Mouse (Mus musculus) hindbrain, embryonic 14.5 days (tissue): Measurements from ENCODE around the gene Elk1. TPM values are rescaled to one million over a fixed set of nuclear protein-coding genes. Genes with fewer than 3 reads are reported as not detected.

Experiments used
- ATAC-seq: fragments of 200-750 bp; cut with Nextera tagmentation; 2 replicates; pipeline ENCODE4 v1.8.0; 2017; ENCODE audit warnings: moderate number of reproducible peaks, mild to moderate bottlenecking, moderate TSS enrichment, moderate library complexity; ENCODE audit not compliant: low FRiP score
- DNase-seq: peaks from one replicate; pipeline ENCODE4 v3.0.0-alpha.2; 2015; ENCODE audit warnings: low spot score
- H3K27ac ChIP-seq: fragments of 300-500 bp; sonication (generic); 2 replicates; pipeline ENCODE4 v1.5.1; 2014; ENCODE audit warnings: mild to moderate bottlenecking, moderate library complexity
- H3K27me3 ChIP-seq: fragments of 300-500 bp; sonication (generic); 2 replicates; pipeline ENCODE4 v1.6.1; 2014; ENCODE audit warnings: mild to moderate bottlenecking, low read length, mixed read lengths; ENCODE audit not compliant: control insufficient read depth, insufficient read depth
- H3K36me3 ChIP-seq: fragments of 300-500 bp; sonication (generic); replicated peaks from 2 replicates; pipeline ENCODE4 v1.6.1; 2014; ENCODE audit not compliant: control insufficient read depth, insufficient read depth
- H3K4me1 ChIP-seq: fragments of 300-500 bp; sonication (generic); replicated peaks from 2 replicates; pipeline ENCODE4 v1.6.1; 2014; ENCODE audit warnings: antibody characterized with exemption, low read length, mixed read lengths; ENCODE audit not compliant: control insufficient read depth, insufficient read depth
- H3K4me2 ChIP-seq: fragments of 300-500 bp; sonication (generic); replicated peaks from 2 replicates; pipeline ENCODE4 v1.6.1; 2014; ENCODE audit warnings: mild to moderate bottlenecking, moderate library complexity
- H3K4me3 ChIP-seq: fragments of 300-500 bp; sonication (generic); replicated peaks from 2 replicates; pipeline ENCODE4 v1.5.1; 2014; ENCODE audit warnings: mild to moderate bottlenecking, low read length
- H3K9ac ChIP-seq: fragments of 300-500 bp; sonication (generic); 2 replicates; pipeline ENCODE4 v1.6.1; 2014
- H3K9me3 ChIP-seq: fragments of 300-500 bp; sonication (generic); 2 replicates; pipeline ENCODE4 v1.6.1; 2016; ENCODE audit warnings: low read length; ENCODE audit not compliant: control insufficient read depth
- WGBS: fragments of 180-500 bp; shearing (Covaris S2); extraction: QIAGEN DNeasy Blood & Tissue Kit; methylation state at CpG from one replicate; pipeline ENCODE4 v1.1.7; 2014; 5-methylcytosine and 5-hydroxymethylcytosine counted together
- polyA plus RNA-seq: library from polyadenylated mRNA; unstranded; fragments of >200 nt; fragmentation: Nextera tagmentation; extraction: Ambion mirVana; gene quantifications from 2 replicates; pipeline ENCODE4 v1.2.1, GENCODE M21; 2014

Elk1 gene
- polyA plus RNA-seq, result 9.4 and 10.1 TPM in 2 replicates

- ATAC-seq, result peak; percentile 98
Observed at GRCm38 (mm10) chrX:20950191-20950880, at the start of gene Elk1. TSS of gene Elk1 (minus strand) at chrX:20950608.

DNA sequence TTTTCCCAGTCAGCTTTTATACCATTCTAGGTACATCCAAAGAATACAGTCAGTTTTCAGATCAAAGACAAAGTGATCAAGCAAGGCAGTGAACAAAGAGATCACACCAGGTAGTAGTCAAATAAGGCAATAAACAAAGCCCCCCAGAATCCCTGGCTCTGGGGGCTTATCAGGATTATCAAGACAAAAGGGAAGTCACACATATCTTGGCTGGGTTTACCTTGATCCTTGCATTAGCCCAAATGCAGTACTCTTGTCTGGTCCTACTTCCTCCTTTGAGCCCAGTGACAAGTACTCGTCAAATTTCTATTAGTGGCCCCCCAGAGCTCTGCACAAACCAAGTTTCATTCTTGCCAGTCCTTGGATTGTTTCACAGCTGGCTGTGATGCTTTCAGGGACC lies 30.5 kb upstream of the Elk1 start:
- Histone ChIP-seq H3K9me3 (no peaks in the 10 kb centered on the region), H3K4me2 (no peak overlapping the region), H3K4me1 (no peaks in the 10 kb centered on the region), H3K4me3 (no peak overlapping the region), H3K27ac (no peak overlapping the region), H3K27me3 (no peaks in the 10 kb centered on the region), H3K36me3 (0 out of 2 replicates have a peak, but pooled peaks cover under 1% of the 10 kb centered on the region), H3K9ac (no peak overlapping the region)
- DNase-seq (no peak), ATAC-seq (no peak)
- 76% methylated on average over 1 of the region's 1 CpGs for WGBS

More at GRCm38 (mm10) chrX:20950191-20950880, at the start of gene Elk1:
- H3K4me1 ChIP-seq, result peaks cover 6% of the 10 kb centered on the region; the same call in 1 of the 2 replicates
- no peaks in the 10 kb centered on the region for H3K27me3 ChIP-seq
- peak within 1 kb of the TSS; percentile 70 for H3K9ac ChIP-seq
- no peaks in the 10 kb centered on the region for H3K36me3 ChIP-seq
- DNase-seq, result peak; percentile 78
- no peaks in the 10 kb centered on the region for H3K9me3 ChIP-seq
- peak within 1 kb of the TSS; percentile 60 for H3K4me3 ChIP-seq
- WGBS, result 13% methylated on average over 27 of the region's 30 CpGs
- peak within 1 kb of the TSS; percentile 76 for H3K27ac ChIP-seq
- peak within 1 kb of the TSS; percentile 55 for H3K4me2 ChIP-seq

DNA sequence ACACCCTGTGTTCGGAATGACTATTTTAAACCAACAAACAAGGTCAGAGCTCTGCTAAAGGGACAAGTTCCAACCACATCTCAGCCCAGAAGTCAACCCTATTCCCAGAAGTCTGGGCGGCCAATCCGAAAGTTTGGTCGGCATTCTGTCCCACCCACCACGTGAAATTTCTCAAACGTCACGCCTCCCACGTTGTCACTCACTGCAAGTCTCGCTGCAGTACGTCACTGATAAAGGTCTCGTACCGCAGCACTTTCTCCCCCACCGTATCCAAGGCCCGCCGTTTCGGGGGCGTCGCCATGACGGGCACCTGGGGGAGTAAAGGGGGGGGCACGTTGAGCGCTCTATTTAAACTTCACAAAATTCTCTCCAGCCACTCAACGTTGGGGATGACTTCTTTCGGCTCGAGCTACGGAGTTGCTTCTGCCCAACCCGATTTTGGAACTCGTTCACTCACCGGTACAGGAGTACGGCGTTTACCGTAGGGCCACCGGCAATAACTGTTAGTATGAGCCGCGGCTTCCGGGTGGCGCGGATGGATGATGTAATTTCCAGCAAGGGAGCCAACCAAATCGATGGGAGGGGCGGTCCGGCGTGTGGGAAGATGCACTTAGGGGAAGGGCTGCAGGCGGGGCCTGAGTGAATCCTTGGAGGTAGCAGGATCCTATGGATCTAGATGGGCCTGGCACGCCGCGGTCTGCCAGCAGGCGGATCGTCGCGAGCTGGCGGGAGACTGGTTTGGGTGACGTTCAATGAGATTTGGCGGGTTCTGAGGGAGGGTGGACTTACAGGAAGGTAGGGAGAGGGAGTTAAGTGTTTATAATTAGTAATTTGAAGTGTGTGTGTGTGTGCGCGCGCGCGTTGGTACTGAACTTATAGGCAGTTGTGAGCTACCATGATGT lies 11.3 kb upstream of the Elk1 start, which contains the start of gene Uxt:
Gene Uxt, minus strand, starts transcription at position 541 of the 902 bp plus-strand sequence.
- WGBS, result 15% methylated on average over 57 of the region's 57 CpGs
- Histone ChIP-seq H3K4me1 (no peaks in the 10 kb centered on the region; the same call in 1 of the 2 replicates), H3K9ac (peak within 1 kb of the TSS; percentile 51), H3K36me3 (peaks cover 10% of the 10 kb centered on the region; the same call in 1 of the 2 replicates), H3K4me2 (peak within 1 kb of the TSS; percentile 51), H3K27me3 (no peaks in the 10 kb centered on the region), H3K27ac (peak within 1 kb of the TSS; percentile 82), H3K9me3 (no peaks in the 10 kb centered on the region), H3K4me3 (peak within 1 kb of the TSS; percentile 47)
- DNase-seq (peak; percentile 85), ATAC-seq (peak; percentile 96)

- no peak overlapping the region for H3K9ac ChIP-seq
- DNase-seq (peak; percentile 63), ATAC-seq (no peak)
- peaks cover 6% of the 10 kb centered on the region; the same call in 1 of the 2 replicates for H3K4me1 ChIP-seq
- H3K4me2 ChIP-seq, result no peak overlapping the region
- no peaks in the 10 kb centered on the region for H3K27me3 ChIP-seq
- WGBS, result 20% methylated on average over 4 of the region's 4 CpGs
- H3K27ac ChIP-seq, result no peak overlapping the region
- H3K36me3 ChIP-seq, result no peaks in the 10 kb centered on the region
- no peak overlapping the region for H3K4me3 ChIP-seq
- no peaks in the 10 kb centered on the region for H3K9me3 ChIP-seq
Observed at GRCm38 (mm10) chrX:20946055-20946454, 4.4 kb downstream of the Elk1 start.

DNA sequence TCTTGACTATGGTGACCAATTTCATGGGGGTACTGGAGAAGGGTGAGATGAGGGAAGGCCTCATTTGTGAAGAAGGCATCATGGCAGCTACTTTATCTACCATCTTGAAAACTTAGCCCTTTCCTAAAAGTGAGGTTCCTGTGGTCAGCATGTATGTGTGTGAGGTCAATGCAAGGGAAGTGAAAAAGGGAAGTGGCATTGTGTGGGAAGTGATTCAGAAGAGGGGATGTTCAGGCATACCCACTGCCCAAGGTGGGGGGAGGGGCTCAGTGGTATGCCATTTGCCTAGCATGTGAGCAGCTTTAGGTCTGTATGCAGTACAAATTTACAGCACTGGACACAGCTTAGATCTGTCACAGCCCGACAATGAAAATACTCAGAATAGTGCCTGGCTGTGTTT lies 18.4 kb downstream of the Elk1 start:
- peaks cover 45% of the 10 kb centered on the region for H3K36me3 ChIP-seq

DNA sequence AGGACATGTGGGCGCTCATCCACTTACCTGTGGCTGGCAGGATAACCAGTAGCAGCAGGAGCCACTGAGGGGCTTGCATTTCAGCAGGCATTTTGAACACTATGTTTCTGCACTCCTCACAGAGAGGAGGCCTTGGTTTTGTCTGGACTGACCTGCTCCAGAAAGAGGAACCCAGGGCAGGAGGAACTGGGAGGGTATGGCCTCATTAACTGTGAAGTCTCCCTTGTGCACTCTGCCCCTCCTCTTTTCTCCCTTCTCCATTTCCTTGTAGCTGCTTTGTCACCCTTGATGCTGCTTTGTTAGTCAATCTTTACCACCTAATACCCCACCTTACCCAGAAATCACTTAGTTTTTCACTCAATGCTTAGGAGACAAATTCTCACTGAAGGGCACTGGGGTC lies 19.0 kb downstream of the Elk1 start, which contains the start of gene Cfp:
Gene Cfp, minus strand, starts transcription at position 192 of the 400 bp plus-strand sequence.
- Histone ChIP-seq H3K9ac (no peak within 1 kb of the TSS), H3K36me3 (peaks cover 43% of the 10 kb centered on the region), H3K4me1 (no peaks in the 10 kb centered on the region)

More for the DNA sequence above, 18.4 kb downstream of the Elk1 start:
- Histone ChIP-seq H3K27ac (no peak overlapping the region), H3K9me3 (no peaks in the 10 kb centered on the region), H3K9ac (no peak overlapping the region), H3K4me3 (no peak overlapping the region), H3K4me1 (no peaks in the 10 kb centered on the region), H3K27me3 (no peaks in the 10 kb centered on the region), H3K4me2 (no peak overlapping the region)
- 100% methylated on average over 1 of the region's 1 CpGs for WGBS
- no peak for ATAC-seq
- no peak for DNase-seq

GRCm38 (mm10) chrX:20929859-20930258 lies 20.5 kb downstream of the Elk1 start:
- Histone ChIP-seq H3K4me3 (no peak overlapping the region), H3K27me3 (no peaks in the 10 kb centered on the region), H3K4me1 (no peaks in the 10 kb centered on the region), H3K4me2 (no peak overlapping the region), H3K9ac (no peak overlapping the region), H3K27ac (no peak overlapping the region), H3K9me3 (no peaks in the 10 kb centered on the region), H3K36me3 (peaks cover 31% of the 10 kb centered on the region)
- DNase-seq (no peak), ATAC-seq (no peak)
- 95% methylated on average over 1 of the region's 1 CpGs for WGBS

More for the DNA sequence above, 19.0 kb downstream of the Elk1 start, which contains the start of gene Cfp:
- no peak for DNase-seq
- 80% methylated on average over 1 of the region's 1 CpGs for WGBS
- H3K27ac ChIP-seq, result no peak within 1 kb of the TSS
- H3K9me3 ChIP-seq, result no peaks in the 10 kb centered on the region
- no peak for ATAC-seq
- H3K4me3 ChIP-seq, result no peak within 1 kb of the TSS
- no peaks in the 10 kb centered on the region for H3K27me3 ChIP-seq
- no peak within 1 kb of the TSS for H3K4me2 ChIP-seq

GRCm38 (mm10) chrX:20924976-20925375 lies 25.4 kb downstream of the Elk1 start:
- Histone ChIP-seq H3K27me3 (no peaks in the 10 kb centered on the region), H3K4me2 (no peak overlapping the region), H3K9me3 (no peaks in the 10 kb centered on the region), H3K4me1 (no peaks in the 10 kb centered on the region), H3K36me3 (peaks cover 18% of the 10 kb centered on the region), H3K4me3 (no peak overlapping the region), H3K9ac (no peak overlapping the region), H3K27ac (no peak overlapping the region)
- DNase-seq, result no peak
- ATAC-seq, result no peak

DNA sequence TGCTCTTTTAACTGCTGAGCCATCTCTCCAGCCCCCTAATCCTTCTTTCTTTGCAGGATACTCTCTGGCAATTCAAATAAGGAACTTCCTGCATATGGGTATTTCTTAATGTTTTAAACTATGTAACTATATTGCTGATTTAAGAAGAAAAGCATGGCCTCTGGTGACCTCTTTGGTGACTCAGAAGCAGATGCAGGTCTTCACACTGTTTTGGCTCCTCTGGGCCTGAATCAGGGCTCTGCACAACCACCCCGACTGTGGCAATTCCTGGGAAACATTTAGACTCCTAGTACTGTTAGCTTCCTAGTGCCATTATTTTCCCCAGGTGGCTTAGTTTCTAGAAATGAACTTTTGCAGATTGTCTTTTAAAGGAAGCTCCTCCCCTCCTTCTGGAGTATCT lies 26.9 kb downstream of the Elk1 start:
- DNase-seq (no peak), ATAC-seq (no peak)
- H3K4me2 ChIP-seq, result no peak overlapping the region
- H3K27me3 ChIP-seq, result no peaks in the 10 kb centered on the region
- peaks cover 12% of the 10 kb centered on the region for H3K4me1 ChIP-seq
- H3K4me3 ChIP-seq, result no peak overlapping the region
- no peak overlapping the region for H3K9ac ChIP-seq
- 82% methylated on average over 1 of the region's 1 CpGs for WGBS
- H3K36me3 ChIP-seq, result peaks cover 18% of the 10 kb centered on the region
- H3K9me3 ChIP-seq, result no peaks in the 10 kb centered on the region
- H3K27ac ChIP-seq, result no peak overlapping the region
